Mouse (Mus musculus) brain, adult 2 months (tissue): ENCODE results near the gene Rpl38.

ENCODE experiments used
- DNase-seq: peaks from one replicate; pipeline ENCODE4 v3.0.0; 2011; ENCODE audit warnings: low read depth, low spot score

Gene Rpl38

DNA sequence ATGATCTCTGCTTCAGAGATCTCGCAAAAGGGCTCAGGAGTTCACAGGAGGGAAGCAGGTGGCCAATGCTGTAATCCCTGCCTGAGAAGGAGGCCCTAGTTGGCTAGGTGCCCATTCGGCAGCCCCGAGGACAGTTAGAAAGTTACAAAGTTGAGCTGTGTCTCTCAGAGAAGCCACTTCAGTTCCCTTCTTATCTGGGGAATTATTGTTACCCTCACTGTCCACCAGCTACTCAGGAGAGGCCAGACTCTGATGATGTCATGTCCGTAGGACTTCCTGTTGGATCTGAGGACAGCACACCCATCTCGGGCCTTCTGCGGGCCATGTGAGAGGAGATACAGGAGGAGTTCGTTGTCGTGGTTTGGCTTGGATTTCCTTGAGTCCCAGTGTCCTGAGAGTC, 11.3 kb downstream of the Rpl38 start:
- DNase-seq = peak; percentile 36

DNA sequence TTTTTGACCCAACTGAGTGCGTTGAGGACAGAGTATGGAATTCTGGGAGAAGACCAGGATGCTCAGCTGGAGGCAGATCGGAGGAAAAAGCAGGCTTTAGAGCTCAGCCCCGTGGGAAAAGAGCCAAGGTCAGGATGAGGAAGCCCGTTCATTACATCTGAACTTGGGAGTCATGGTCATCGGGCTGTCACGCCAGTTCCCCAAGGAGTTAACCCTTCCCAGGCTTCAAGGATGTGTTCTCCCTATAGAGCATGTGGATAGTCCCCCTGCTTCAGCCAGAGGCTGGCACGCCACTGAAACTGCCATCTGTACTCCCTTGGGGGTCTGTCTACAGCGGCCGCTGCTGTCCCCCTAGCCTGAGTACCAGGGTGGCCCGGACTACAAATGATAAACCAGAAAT, 12.0 kb downstream of the Rpl38 start:
- peak; percentile 53 for DNase-seq

DNA sequence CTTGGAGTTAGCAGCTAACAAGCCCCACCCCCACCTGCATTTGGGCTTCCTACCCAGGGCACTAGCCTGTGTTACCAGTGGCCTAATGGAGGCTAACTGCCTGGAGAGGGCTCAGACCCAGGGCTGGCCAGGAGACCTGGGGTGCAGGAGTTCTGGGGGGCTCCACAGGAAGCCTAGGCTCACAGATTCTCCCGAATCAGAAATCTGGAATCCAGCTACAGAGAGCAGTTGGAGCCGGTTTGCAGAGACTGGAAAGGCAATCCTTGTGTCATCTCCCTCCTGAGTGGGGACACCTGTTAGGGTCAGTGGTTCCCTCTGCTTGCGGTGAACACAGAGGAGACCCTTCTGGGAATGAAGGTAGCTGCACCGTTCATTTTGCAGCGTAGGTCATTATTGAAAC, 12.7 kb downstream of the Rpl38 start:
- DNase-seq = no peak

DNA sequence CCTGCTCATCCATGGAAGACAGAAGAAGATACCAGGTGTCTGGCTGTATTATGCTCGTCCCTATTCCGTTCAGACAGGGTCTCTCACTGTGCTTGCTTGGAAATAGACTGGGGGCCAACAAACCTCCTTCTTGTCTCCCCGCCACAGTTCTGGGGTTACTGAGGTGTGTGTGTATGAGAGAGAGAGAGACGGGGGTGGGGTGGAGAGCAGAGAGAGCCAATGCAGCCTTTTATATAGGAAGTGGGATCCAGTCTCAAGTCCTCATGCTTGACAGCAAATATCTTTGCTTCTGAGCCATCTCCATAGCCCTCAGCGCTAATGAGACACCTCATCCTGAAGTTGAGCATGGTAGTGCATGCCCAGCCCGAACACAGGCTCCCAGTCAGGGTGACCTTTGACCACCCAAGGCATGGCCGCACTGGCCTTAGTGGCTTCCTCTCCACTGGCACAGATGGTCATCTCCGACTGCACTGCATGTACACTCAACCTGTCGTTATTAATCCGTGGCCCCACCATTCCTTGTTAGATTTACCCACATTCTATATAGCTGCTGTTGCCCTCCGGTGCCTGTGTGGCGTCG, 14.1 kb downstream of the Rpl38 start:
- peak; percentile 48 for DNase-seq

DNA sequence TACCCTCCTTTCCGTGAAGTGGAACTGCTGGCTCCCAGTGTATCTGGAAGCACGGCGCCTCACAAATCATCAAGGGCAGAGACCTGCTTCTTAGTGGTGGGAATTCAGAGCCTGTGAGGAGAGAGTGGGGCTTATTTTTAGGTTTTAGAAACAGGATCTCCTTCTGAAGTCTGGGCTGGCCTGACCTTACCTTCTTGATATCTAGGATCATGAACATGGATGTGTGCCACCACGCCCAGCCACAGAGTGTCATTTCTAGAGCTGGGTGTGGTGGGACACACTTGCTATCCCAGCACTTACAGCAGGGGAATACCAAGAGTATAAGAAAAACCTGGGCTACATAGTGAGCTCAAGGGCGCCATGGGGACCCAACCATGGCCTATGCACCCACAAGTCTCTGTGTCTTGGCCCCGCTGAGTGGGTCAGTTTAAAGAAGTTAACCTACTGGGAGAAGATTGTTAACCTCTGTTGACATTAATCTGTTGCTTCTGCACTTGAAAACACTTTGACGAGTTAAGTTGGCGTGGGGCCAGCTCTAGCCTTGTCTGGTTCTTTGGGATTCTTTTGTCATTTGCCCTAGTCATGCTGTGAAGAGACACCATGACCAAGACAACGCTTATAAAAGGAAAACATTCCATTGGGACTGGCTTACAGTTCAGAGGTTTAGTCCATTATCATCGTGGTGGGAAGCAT, 14.9 kb downstream of the Rpl38 start:
- no peak for DNase-seq

DNA sequence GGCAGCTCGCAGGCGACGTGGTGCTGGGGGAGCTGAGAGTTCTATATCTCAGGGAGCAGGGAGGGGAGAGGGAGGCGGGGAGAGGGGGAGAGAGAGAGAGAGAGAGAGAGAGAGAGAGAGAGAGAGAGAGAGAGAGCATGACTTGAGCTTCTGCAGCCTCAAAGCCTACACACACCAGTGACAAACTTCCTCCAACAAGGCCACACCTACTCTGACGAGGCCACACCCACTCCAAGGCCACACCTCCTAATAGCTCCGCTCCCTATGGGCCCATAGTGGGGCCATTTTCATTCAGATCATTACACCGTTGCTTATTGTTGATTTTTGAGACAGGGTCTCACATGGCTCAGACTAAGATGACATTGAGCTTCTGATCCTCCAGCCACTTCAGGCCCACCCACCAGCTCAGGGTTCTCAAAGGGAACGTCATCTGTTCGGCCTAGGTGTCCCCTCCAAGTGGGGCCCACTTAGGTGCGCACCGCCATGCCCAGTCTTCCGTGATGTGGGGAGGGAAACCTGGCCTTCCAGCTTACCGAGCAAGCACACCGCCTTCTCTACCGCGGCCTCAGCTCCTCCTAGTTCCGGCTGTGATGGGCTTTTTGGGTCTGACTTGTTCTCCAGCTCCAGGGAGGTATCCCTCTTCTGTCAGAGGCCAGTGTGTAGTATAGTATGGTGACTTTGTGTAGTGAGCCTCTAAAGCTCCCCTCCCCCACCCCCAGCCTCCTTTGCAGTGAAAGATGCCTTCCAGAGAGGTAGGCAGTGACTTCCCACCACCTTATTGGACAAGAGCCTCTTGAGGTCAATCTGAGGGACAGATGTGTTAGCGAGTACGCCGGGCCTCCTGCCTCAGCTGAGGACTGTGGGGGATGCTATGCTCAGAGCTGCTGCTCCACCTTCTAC, 15.6 kb downstream of the Rpl38 start:
- no peak for DNase-seq

DNA sequence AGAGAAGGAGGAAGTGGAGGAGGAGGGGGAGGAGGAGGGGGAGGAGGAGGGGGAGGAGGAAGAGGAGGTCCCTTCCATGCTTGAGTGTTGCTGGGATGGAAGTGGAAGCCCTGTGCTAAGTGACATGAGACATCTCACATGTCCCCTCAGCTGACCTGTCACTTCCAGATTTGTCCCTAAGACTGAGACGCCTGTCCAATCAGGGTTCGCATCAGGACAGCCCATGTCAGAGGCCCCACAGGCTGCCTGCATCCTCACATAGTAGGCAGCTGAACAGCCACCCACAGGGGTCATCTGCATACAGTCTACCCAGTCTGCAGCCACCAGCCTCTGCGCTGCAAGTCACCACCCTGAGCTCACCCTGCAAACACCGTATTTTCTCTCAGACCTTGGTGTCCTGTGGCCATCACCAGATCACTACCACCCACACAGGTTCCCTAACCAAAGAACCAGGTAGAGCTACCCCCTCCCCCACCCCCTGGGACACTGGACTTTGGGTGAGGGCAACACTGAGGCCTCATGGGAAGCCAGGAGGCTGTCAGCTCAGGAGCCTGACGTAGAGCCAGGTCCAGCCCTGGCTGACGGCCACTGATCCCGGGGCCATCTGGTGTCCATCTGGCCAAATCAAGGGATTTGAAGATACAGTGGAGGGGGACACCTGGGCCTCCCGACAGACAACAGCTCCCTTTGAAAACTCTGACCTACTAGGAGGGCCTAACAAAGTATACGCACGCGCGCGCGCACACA, 16.5 kb downstream of the Rpl38 start:
- peak; percentile 99 for DNase-seq

DNA sequence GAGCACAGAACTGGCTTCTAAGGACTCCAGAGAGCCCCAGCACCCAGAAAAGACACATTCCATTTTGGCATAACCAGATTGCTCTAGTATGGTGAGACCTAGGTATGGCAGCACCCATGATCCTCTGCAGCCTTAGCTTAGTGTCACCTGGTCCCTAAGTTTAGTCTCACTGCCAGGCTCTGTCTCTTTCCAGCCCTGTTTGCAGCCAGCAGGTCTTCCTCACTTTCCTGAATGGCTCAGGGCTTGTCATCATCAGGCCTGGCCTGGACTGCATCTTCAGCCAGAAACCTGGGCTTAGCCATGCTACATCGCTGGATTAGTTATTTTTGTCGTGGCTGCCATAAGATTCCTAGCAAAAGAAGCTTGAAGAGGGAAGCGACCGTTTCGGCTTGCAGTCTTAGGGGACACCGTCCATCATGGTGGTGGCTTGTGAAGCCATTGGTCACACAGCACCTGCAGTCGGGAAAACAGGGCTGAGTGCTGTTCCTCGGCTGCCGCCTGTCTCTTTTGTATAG, 17.3 kb downstream of the Rpl38 start:
- DNase-seq = peak; percentile 63

DNA sequence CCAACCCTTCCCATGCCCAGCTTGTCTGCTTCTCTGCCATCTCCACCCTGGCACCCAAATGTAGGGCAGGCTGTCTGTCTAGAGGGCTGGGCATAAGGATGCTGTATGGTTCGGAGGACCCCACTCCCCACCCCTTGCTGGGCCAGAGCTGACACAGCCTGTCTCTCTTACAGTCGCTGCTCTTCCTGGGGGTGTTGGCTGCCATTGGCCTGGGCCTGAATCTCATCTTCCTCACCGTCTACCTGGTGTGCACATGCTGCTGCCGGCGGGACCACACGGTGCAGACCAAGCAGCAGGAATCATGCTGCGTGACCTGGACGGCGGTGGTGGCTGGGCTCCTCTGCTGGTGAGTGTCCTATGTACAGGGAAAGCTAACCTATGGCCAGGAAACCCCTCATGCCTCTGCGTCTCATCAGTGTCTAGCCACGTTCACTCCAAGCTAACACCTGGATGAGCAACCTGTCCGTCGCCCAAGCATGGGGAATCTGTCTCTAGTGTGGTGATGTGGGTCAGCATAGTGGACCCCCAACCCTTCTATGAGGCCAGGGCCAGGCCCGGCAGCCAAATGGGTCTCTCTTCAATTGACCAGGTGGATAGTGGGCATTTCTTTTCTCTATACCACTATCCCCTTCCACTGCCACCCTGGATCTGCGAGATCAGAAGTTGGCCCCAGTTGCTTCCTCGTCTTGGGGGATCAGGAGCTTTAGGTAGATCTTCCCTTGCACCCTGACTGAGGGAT, 18.1 kb downstream of the Rpl38 start:
- no peak for DNase-seq

DNA sequence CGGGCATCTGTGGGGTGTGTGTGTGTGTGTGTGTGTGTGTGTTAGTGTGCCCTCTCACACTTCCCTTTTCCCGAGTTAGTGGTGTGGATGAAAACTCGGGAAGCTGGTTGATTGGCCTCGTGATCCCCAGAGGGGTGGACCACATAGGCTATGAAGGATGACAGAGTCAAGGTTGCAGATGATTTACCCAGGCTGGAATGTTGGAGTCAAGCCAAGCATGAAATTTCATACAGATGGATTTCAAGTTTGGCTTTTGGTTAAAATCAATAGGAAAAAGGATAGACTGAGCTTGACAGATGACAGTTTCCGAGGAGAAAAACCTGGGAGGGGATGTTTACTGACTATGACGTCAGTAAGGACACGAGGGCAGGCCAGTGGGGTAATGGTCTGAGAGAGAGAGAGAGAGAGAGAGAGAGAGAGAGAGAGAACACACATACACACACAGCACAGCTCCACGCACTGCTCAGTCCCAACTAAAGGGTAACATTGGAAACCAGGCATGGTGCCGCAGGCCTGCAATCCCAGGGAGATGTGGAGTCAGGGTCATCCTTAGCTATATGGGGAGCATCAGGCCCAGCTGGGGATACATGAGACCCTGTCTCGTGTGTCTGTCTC, 19.4 kb downstream of the Rpl38 start:
- peak; percentile 36 for DNase-seq

DNA sequence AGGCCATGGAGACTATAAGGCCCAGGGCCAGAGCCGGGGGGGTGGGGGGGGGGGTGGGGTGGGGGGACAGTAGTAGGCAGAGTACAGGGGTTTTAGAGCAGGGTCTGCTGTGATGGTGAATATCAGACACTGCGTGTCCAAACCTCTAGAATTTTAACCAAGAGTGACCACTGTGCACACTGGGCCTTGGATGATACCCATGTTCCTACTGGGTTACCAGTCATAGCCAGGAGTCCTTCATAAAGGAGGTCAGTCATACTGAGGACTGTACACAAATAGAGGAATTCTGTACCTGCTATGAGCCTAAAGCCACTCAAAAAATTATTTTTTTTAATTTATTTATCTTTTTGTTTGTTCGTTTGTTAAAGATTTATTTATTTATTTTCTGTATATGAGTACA, 20.4 kb downstream of the Rpl38 start:
- DNase-seq = no peak

DNA sequence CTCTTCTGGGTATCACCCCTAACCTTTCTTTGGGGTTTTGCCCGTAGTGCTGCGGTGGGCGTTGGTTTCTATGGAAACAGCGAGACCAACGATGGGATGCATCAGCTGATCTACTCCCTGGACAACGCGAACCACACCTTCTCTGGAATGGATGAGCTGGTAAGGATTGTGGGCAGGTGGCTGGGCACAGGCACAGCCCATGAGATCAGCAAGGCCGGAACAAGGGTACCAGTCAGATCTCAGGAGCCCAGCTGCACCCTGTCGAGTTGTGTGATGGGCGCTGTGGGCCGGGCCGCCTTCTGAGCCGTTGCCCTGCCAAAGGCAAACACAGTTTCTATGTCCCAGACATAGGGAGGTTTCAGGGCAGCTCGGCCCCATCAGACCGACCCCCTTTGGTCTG, 21.9 kb downstream of the Rpl38 start:
- peak; percentile 88 for DNase-seq

DNA sequence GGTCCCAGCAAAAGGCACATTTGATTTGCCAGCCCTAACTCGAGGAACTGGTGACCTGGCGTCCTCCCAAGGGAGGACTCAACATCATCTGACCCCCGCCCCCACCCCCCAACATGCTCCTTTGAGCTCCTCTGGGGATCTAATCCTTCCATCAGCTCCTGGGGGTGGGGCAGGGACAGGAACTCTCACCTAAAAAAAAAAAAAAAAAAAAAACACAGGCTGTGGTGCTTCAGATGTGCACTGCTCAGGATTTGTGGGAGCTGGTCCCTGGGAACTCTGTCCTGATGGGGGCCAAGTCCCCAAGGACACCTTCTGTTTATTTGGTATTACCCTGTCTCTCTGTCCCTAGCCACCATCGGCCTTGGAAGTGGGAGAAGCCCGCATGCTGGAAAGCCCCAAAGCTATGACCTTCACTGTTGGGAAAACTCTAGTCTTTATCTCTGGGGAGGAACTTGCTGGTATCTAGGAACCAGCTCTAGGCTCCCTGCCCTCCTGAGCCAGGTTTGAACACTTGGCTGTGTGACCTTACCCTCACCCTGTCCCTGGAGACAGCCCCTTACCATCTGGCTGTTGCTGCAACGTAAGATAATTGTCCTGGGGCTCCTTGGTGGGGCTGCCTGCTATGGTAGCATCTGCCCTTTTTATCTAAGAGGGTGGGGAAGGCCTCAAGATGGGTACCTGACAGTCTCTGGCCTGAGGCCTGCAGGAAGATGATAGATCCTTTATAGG, 23.3 kb downstream of the Rpl38 start:
- no peak for DNase-seq

DNA sequence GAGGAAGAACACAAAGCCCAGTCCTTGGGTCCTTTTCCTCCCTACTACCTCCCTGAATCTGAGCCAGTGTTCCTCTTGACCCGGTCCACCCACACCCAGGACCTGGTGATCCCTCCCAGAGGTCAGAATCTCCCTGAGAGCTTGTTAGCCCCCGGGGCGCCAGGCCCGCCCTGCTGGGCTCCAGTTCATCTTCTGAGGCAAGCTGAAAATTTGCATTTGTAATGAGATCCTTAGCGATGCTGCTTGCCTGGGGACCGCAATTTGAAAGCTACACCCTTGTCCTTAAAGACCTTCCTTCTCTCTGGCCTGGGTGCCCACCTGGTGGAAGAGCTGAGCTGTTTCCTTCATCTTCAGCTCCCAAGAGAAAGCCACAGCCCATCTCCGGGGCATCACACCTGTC, 24.3 kb downstream of the Rpl38 start:
- DNase-seq = no peak

DNA sequence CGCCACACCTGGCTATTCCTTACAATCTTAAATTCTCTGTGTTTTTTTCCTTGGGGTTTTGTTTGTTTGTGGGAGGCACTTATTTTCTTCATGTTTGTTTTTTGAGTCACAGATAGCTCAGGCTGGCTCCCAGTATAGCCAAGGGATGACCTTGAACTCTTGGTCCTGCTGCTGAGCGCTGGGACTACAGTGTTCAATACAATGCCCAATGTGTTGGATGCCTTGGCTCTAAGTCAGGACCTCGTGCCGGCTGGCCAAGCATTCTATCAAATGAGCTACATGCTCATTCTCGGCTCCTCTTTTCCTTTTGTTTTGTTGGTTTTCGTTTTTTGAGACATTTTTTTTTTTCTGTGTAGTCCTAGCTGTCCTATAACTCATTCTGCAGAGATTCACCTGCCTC, 25.1 kb downstream of the Rpl38 start:
- peak; percentile 77 for DNase-seq

DNA sequence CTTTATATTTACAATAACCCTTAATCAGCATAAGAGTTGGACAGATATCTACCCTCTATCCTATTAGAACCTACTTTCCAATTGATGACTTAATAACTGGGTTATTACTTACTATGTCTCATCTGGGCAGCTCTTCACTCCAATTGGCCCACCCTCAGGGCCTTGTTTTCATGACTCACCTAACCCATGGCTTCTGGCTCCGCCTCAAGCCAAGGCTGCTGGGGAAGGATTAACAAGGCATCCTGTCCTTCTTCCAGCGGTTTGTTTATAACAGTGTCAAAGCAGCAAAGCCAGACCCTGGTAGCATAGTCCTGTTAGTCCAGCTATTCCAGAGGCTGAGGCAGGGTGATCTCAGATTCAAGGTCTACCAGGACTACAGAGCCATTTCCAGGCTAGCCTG, 26.1 kb downstream of the Rpl38 start:
- DNase-seq = no peak

DNA sequence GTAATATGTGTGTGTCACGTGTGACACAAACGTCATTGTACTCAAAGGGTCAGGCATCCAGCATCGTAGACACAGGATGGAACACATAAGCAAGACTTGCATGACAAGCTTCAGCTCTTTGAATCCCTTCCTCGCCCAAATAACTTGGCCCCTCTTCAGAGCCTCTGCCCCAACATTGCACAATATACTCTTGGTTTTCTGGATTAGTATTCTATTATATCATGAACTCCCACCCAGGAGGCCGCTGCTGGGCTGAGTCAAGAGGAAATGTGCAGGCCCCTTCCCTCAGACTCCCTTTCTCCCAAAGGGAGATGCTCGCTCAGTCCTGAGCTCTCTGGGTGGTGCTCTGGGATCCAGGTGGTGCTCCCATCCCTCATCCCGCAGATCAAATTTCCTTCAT, 30.2 kb downstream of the Rpl38 start:
- no peak for DNase-seq

DNA sequence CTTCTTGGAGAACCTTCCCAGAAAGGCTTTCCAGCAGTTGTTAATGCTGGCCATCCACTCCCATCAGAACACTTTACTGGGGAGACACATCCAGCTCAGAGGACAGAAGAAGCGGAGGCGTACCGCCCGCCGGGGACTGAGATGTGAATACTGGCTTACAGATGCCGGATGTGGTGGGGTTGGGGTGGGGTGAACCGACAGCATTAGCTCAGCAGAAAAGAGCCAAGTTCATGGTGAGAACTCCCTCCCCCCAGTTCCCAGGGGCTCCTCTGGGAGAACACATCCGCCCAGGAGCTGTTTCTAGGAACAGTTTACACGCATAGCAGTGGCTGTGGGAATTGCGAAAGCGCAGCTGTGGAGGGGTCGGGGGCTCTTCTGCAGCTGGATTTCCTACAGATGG, 31.2 kb downstream of the Rpl38 start:
- peak; percentile 65 for DNase-seq

DNA sequence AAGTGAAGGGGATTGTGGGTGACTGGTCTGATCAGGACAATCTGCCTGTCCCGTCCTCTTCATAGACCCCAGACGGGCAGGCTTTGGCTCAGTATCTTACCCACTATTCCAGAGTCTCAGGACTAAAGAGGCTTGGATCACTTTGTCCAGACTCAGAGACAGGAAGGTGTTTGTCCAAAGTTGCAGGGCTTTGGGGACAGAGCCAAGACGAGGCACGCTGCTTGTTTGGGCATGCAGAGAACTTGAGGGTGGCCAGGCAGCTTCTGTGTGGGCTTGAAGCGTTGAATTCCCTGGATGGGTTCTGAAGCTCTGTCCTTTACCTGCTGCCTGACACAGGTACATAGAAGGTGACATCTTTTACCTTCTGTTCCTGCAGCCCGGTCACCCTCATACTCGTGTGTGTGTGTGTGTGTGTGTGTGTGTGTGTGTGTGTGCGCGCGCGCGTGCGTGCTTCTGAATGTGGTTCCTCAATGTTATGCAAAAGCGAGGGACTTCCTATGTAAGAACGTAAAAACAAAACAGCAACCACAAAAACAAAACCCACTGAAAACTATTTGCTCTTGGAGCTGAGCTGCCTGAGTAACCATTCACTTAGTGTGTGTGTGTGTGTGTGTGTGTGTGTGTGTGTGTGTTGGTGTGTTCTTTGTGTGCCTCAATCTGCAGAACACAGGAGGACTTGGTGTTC, 34.1 kb downstream of the Rpl38 start:
- no peak for DNase-seq
